Mouse (Mus musculus) cerebellum, postnatal 14 days (tissue): ENCODE data around the gene Twist1.

ENCODE experiments used
- DNase-seq, 2 experiments: peaks; one replicate each; pipeline ENCODE4 v3.0.0; 2021; ENCODE audit warnings: mixed read lengths in 2 of 2

Twist1 gene

DNA sequence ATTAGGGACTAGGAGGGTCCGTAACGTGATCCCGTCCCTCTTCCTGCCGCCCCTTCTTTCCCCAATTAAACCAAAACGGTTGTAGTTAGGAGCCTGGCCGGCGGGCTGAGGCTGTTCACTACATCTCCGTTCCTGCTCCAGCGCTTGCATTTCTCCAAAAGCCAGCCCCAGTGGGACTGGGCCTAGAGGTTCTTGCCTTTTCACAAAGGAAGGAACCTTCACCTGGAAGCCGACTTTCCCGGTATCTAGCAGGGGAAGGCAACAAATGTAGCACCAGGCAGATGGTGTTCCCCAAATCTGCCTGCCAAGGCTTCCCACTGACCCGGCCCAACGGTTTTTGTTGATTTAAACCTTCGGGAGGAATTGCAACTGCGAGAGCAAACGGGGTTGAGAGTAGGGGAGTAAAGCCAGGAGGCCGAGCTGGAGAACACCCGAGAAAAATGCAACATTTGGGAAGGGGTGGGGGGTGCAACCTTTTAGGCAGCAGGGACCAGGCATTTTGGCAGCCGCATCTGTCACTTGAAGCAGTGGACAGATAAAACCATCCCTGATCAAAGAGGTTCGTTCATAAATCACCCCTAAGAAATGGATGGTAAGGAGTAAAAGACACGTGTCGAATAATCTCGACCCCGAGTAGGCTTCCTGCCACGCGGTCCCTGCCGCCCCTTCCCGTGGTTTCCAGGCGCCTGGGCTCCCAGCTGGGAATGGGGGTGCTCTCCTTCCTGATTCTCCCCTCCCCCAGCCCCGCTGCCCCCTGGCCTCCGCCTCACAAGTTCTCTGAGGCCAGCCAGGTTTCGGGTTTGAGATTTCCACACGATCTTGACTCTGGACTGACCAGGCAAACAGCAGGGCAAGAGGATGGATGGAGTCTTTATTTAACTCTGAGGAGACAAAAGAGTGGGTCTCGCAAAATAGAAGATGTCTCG is 9.3 kb downstream of the Twist1 start:
- peak in 1 of 2 experiments; percentile 50 for DNase-seq

DNA sequence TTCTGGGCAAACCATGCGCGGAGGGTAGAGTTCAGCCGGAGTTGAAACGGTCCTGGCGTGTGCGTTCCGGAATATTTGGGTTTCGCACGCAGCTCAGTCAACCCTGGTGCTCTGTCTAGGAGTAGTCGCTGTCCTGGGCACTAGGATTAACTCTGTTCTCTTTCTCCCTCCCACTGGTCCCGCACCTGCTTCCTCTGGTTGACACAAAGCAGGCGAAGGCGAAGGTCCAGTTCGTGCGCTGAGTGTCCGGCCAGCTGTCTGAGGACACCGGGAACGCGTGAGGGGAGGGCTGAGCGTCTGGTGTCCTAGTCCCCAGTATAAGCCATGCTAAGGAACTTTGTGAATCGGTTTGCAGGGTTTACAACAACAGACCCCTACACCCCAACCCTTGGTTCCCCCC is 10.0 kb downstream of the Twist1 start:
- peak in 1 of 2 experiments; percentile 18 for DNase-seq

DNA sequence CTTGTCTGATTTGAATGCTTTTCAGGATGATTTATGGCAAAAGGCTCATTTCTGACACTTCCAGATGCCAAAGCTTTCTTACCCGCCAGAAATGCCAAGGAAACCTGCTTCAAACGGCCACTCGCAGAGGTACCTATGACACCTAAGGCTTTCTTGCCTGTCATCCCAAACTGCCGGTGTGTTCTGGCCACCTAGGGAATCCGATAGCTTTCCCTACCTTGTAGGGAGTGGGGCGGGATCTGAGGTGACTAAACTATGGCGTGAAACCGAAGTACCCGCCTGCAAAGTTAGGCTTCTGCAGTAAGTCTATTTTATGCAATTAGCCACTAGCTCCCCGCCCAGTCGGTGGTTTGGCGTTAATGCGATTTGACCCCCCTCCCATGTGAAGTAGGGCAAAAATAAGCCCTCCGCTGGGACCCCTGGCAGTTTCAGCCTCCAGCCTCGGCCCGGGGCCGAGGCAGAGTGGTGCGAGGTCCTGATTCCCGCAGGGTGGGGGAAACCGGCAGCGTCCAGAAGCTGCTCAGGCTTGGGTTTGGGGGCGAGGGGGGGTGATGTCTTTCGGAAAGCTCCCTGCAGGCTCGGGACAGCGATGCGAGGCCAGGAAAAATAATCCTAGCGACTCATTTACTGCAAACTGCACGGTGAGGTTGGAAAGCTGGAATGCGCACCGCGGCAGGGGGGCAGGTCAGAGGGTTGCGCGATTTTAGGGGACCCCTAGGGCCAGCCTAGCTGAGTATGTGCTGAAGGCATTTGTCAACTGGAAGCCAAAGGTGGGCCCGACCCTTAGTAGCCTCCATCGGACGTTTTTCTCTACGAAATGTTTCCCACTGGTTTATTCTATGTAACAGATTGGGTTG is 10.8 kb downstream of the Twist1 start:
- DNase-seq: peak in 1 of 2 experiments; percentile 15

DNA sequence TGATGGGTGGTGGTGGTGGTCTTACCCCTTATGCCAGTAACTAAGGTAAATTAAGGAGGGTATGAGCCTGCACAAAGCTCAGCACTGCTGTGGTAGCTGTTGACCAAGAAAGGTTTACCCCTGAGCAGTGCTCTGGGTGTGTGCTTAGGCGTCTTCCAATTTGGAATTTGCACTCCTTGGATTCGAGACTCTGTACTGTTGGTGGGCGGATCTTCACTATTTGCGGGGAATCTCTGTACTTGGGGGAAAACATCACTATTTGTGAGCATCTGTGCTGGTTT is 11.4 kb downstream of the Twist1 start:
- no peak for DNase-seq

DNA sequence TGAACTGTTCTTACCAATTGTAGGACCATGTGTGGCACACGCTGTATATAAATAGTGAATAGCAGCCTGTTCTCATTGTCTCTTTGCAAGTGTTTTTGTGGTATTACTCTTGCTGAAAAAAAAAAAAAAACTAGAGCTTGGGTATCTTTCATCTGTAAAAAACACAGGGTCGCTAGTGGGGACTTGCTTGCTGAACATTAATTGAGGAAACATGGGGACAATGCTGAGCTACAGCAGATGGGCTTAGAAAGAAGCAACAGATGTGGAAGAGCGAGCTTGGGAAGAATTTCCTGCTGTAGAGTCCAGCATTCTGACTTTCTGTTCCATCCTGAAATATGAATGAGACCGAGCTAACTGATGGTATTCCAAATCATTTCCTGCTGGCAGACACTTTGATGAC is 22.7 kb downstream of the Twist1 start:
- no peak for DNase-seq

DNA sequence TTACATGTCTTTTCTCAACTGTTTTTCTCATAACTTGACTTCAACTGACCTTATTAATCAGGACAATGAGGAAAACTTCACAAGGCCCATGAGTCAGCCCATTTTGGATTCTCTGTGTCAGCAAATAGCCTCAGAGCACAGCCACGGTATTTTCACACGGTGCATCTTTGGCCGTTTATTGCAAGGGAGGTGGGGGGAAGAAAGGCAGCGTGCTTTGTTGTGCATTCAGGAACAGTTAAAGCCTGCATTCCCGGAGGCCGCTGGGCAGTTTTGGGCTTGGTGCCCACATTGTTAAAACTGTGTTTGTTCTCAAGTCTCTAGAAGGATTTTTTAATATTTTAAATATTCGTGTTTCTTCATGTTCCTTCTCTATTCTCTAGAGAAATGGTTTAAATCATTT is 24.0 kb downstream of the Twist1 start:
- no peak for DNase-seq

DNA sequence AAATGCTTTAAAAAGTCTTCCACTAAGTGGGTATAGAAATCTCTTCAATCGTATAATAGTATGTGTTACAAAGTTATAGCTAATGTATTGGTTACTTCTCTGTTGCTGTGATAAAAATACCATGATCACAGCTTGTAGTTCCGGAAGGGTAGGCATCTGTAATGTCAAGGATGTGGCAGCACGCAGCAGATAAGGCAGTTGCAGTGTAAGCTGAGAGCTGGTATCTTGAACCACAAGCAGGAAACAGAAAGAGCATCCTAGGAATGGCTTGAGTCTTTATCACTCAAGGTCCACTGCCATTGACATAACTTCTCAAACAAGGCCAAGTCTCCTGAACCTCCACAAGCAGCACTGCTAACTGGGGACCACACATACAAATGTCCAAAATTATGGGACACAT is 35.7 kb downstream of the Twist1 start:
- no peak for DNase-seq
